21 mouse cellular contexts compared by ENCODE assay signal in genomic region chr6:123424413-123424812, GRCm38 (mm10). TPM values are rescaled to one million over a fixed set of nuclear protein-coding genes. Genes with fewer than 3 reads are reported as not detected.
DNase-seq lines count a peak whose midpoint lies in the region; ATAC-seq and TF ChIP-seq lines count a peak whose summit lies in the region.
"Not testable (repeated sequence)": the region's sequence is repeated elsewhere in the genome, so short reads cannot be mapped to it uniquely, and the experiment has no call there.
"Had no signal": no experiment of that assay in that cellular context is flagged by ENCODE, and none has a peak within 500 bp of the region (broad histone marks: within the 10 kb centered on the region; RNA-seq: fewer than 3 reads in every experiment).

No protein-coding gene starts in this region.

- not testable (repeated sequence) for H3K36me3 ChIP-seq in liver, embryonic 14.5 days (replicated peaks; ENCODE audit: control insufficient read depth, insufficient read depth, low read depth)

- not testable (repeated sequence) for H3K27me3 ChIP-seq in liver, embryonic 14.5 days (ENCODE audit: control insufficient read depth, insufficient read depth, low read length)

- WGBS in liver, embryonic 14.5 days (ENCODE audit: insufficient replicate concordance) = no CpG with 5 or more reads among the region's 1 CpGs

- TF ChIP-seq EP300 in liver, embryonic 14.5 days (IDR thresholded peaks at IDR 0.05; ENCODE audit: low read depth) = not testable (repeated sequence)

- DNase-seq in liver, embryonic 14.5 days (ENCODE audit: low read depth in 3 of 3, low spot score in 3 of 3) = not testable (repeated sequence)

- not testable (repeated sequence) for H3K4me2 ChIP-seq in liver, embryonic 14.5 days (ENCODE audit: low read depth)

- not testable (repeated sequence) for H3K27ac ChIP-seq in liver, embryonic 14.5 days

- not testable (repeated sequence) for TF ChIP-seq CTCF in liver, embryonic 14.5 days (IDR thresholded peaks at IDR 0.05; ENCODE audit: low read depth)

- H3K9ac ChIP-seq in liver, embryonic 14.5 days (replicated peaks) = not testable (repeated sequence)

- H3K9me3 ChIP-seq in liver, embryonic 14.5 days (ENCODE audit: control insufficient read depth, low read length) = not testable (repeated sequence)

- H3K4me3 ChIP-seq in liver, embryonic 14.5 days (ENCODE audit: insufficient read depth in 1 of 2, low read depth in 2 of 2, low read length in 2 of 2) = not testable (repeated sequence)

- peak; percentile 100 for ATAC-seq in common myeloid progenitor, adult 5-6 weeks (replicated peaks; ENCODE audit: low read depth, poor library complexity, severe bottlenecking)
- peak; percentile 78 for ATAC-seq in erythroid progenitor cell, adult 5-6 weeks (replicated peaks; ENCODE audit: low FRiP score, poor library complexity, severe bottlenecking)
- peak; percentile 95 to 96; a peak in 3 of 4 replicates for ATAC-seq in hematopoietic stem cell, adult 5-6 weeks (replicated peaks in 1 of 2; ENCODE audit: insufficient read depth in 1 of 2, low FRiP score in 2 of 2, low TSS enrichment in 1 of 2, low read depth in 1 of 2, poor library complexity in 2 of 2, severe bottlenecking in 2 of 2)
- peak; percentile 48; the same call in 1 of the 2 replicates for ATAC-seq in liver, embryonic 14.5 days (ENCODE audit: insufficient read depth)
- peak; percentile 100 for ATAC-seq in megakaryocyte, adult 5-6 weeks (ENCODE audit: poor library complexity, severe bottlenecking)
- peak; percentile 99 for ATAC-seq in megakaryocyte-erythroid progenitor cell, adult 5-6 weeks (replicated peaks; ENCODE audit: low FRiP score, low TSS enrichment, poor library complexity, severe bottlenecking)
- peak; percentile 99 for ATAC-seq in neutrophil, adult 5-6 weeks (ENCODE audit: extremely low read depth, insufficient number of reproducible peaks, low FRiP score, poor library complexity, severe bottlenecking)

- not testable (repeated sequence) for H3K4me1 ChIP-seq in liver, embryonic 14.5 days (replicated peaks; ENCODE audit: control insufficient read depth in 2 of 2, insufficient read depth in 2 of 2, low read length in 1 of 2)

RNA-seq across cellular contexts. Expression of gene Vmn2r20, which starts 6.5 kb away (rescaled TPM):
- not detected in 2 replicates for total RNA-seq in common myeloid progenitor, adult 5-6 weeks (2017)
- total RNA-seq in erythroid progenitor cell, adult 5-6 weeks (2015; ENCODE audit: low replicate concordance) = not detected in 2 replicates
- total RNA-seq in erythroid progenitor cell, adult 5-6 weeks (2017; ENCODE audit: low replicate concordance) = not detected in 2 replicates
- total RNA-seq in hematopoietic stem cell, adult 5-6 weeks (2017) = not detected in 2 replicates
- polyA plus RNA-seq in liver, embryonic 14.5 days (2012; rRNA removed) = not detected in 2 replicates
- polyA plus RNA-seq in liver, embryonic 14.5 days (2014; fragmentation: Nextera tagmentation; extraction: Ambion mirVana) = not detected in 2 replicates
- total RNA-seq in megakaryocyte, adult 5-6 weeks (2015) = not detected in 2 replicates
- total RNA-seq in megakaryocyte, adult 5-6 weeks (2017) = not detected in 2 replicates
- total RNA-seq in megakaryocyte-erythroid progenitor cell, adult 5-6 weeks (2014; fragmentation: Nextera tagmentation) = not detected in 2 replicates
- total RNA-seq in megakaryocyte-erythroid progenitor cell, adult 5-6 weeks (2017) = not detected in 2 replicates
- total RNA-seq in neutrophil, adult 5-6 weeks (2017) = not detected in 2 replicates
- total RNA-seq: adrenal gland, adult 18-20 months; adrenal gland, adult 8-10 months; adrenal gland, postnatal 14 days; adrenal gland, postnatal 36 days; ES-E14 had no signal
- polyA plus RNA-seq: C2C12; cerebellum, adult 2 months; embryonic facial prominence, embryonic 11.5 days; embryonic facial prominence, embryonic 13.5 days; embryonic facial prominence, embryonic 15.5 days; forebrain, embryonic 10.5 days; forebrain, embryonic 12.5 days; forebrain, embryonic 14.5 days; forebrain, embryonic 16.5 days had no signal

Comparison
In these comparisons a context has a peak if more than half of its experiments do, and no peak if none do; other contexts are left out.
1. ATAC-seq: peak in every context shown above with its lines; median percentile 100 in common myeloid progenitor, adult 5-6 weeks; 100 in megakaryocyte, adult 5-6 weeks; 99 in megakaryocyte-erythroid progenitor cell, adult 5-6 weeks; 99 in neutrophil, adult 5-6 weeks; 96 in hematopoietic stem cell, adult 5-6 weeks; 78 in erythroid progenitor cell, adult 5-6 weeks; 48 in liver, embryonic 14.5 days.